Mouse (Mus musculus) left cerebral cortex, postnatal 4 days (tissue): ENCODE results near the gene Lgals3bp. TPM values are rescaled to one million over a fixed set of nuclear protein-coding genes. Genes with fewer than 3 reads are reported as not detected.
A peak's percentile ranks its signal among the peaks of the same experiment; 100 is the strongest.
"Not testable (repeated sequence)": the region's sequence is repeated elsewhere in the genome, so short reads cannot be mapped to it uniquely, and the experiment has no call there.

Source experiments
- DNase-seq: peaks from one replicate; pipeline ENCODE4 v3.0.0-alpha.2; 2022
- intact Hi-C: fragments of 180-260 bp; cut with DNase I; formaldehyde crosslinking; loops from one replicate; pipeline ENCODE4 v1.15.1; 2025
- total RNA-seq, 2 experiments: library from RNA; stranded (reverse); gene quantifications; 2 replicates each; pipeline ENCODE4 v1.2.3; 2021

Gene Lgals3bp
- total RNA-seq, 2 experiments from 2014 or later = 5.0 to 6.2 TPM

GRCm38 (mm10) chr11:118403951-118404899 is 2.3 kb upstream of the Lgals3bp start:
- DNase-seq = no peak

GRCm38 (mm10) chr11:118403183-118403582 is 1.3 kb upstream of the Lgals3bp start:
- no peak for DNase-seq
- intact Hi-C loops = no loop called here

More at GRCm38 (mm10) chr11:118403951-118404899, 2.3 kb upstream of the Lgals3bp start:
- intact Hi-C loops = no loop called here

- intact Hi-C loops = no loop called here
- DNase-seq = no peak
These were observed 697 bp downstream of the Lgals3bp start for GRCm38 (mm10) chr11:118401195-118401594.

GRCm38 (mm10) chr11:118400566-118400936 is 1.3 kb downstream of the Lgals3bp start:
- no peak for DNase-seq
- intact Hi-C loops = no loop called here

GRCm38 (mm10) chr11:118399891-118400565 is 1.9 kb downstream of the Lgals3bp start:
- intact Hi-C loops = no loop called here
- no peak for DNase-seq

GRCm38 (mm10) chr11:118397806-118398530 is 3.9 kb downstream of the Lgals3bp start:
- no peak for DNase-seq
- intact Hi-C loops = no loop called here

- intact Hi-C loops = no loop called here
- DNase-seq = no peak
These were observed 7.4 kb downstream of the Lgals3bp start for GRCm38 (mm10) chr11:118394538-118394937.

- DNase-seq = no peak
- intact Hi-C loops = no loop called here
These were observed 7.9 kb downstream of the Lgals3bp start for GRCm38 (mm10) chr11:118393991-118394390.

- intact Hi-C loops, DNase-seq: not testable (repeated sequence)
These were observed 14.1 kb downstream of the Lgals3bp start for GRCm38 (mm10) chr11:118387816-118388215.

GRCm38 (mm10) chr11:118379251-118380009 is 22.5 kb downstream of the Lgals3bp start:
- intact Hi-C loops = loop anchor here (10.0 kb wide), 1 partner anchor 305 kb away; no protein-coding TSS in a partner anchor
- DNase-seq = peak; percentile 92

- DNase-seq = no peak
- intact Hi-C loops = loop anchor here (10.0 kb wide), 1 partner anchor 304 kb away; no protein-coding TSS in a partner anchor
These were observed 23.2 kb downstream of the Lgals3bp start for GRCm38 (mm10) chr11:118378656-118379055.

GRCm38 (mm10) chr11:118376323-118376722 is 25.6 kb downstream of the Lgals3bp start:
- intact Hi-C loops = loop anchor here (10.0 kb wide), 1 partner anchor 302 kb away; no protein-coding TSS in a partner anchor
- DNase-seq = not testable (repeated sequence)

- no peak for DNase-seq
- intact Hi-C loops = loop anchor here (10.0 kb wide), 1 partner anchor 301 kb away; no protein-coding TSS in a partner anchor
These were observed 26.0 kb downstream of the Lgals3bp start for GRCm38 (mm10) chr11:118375881-118376280.

GRCm38 (mm10) chr11:118375461-118375860 is 26.4 kb downstream of the Lgals3bp start:
- DNase-seq = no peak
- intact Hi-C loops = loop anchor here (10.0 kb wide), 1 partner anchor 301 kb away; no protein-coding TSS in a partner anchor

- intact Hi-C loops = loop anchor here (10.0 kb wide), 1 partner anchor 300 kb away; no protein-coding TSS in a partner anchor
- peak; percentile 53 for DNase-seq
These were observed 26.9 kb downstream of the Lgals3bp start for GRCm38 (mm10) chr11:118375006-118375405.

- DNase-seq = no peak
- intact Hi-C loops = loop anchor here (10.0 kb wide), 1 partner anchor 300 kb away; no protein-coding TSS in a partner anchor
These were observed 27.4 kb downstream of the Lgals3bp start for GRCm38 (mm10) chr11:118374506-118374905.

- DNase-seq = no peak
- intact Hi-C loops = loop anchor here (10.0 kb wide), 1 partner anchor 298 kb away; no protein-coding TSS in a partner anchor
These were observed 29.3 kb downstream of the Lgals3bp start for GRCm38 (mm10) chr11:118372641-118373040.

GRCm38 (mm10) chr11:118371876-118372275 is 30.0 kb downstream of the Lgals3bp start:
- intact Hi-C loops = loop anchor here (10.0 kb wide), 1 partner anchor 297 kb away; no protein-coding TSS in a partner anchor

GRCm38 (mm10) chr11:118369657-118370056 is 32.2 kb downstream of the Lgals3bp start:
- intact Hi-C loops = loop anchor here (10.0 kb wide), 1 partner anchor 295 kb away; no protein-coding TSS in a partner anchor
- DNase-seq = no peak

More at GRCm38 (mm10) chr11:118371876-118372275, 30.0 kb downstream of the Lgals3bp start:
- DNase-seq = no peak
